Mouse (Mus musculus) intestine, embryonic 14.5 days (tissue): ENCODE results near the gene Arhgef6. TPM values are rescaled to one million over a fixed set of nuclear protein-coding genes. Genes with fewer than 3 reads are reported as not detected.

Experiments used
- ATAC-seq: fragments of 200-750 bp; cut with Nextera tagmentation; replicated peaks from 2 replicates; pipeline ENCODE4 v1.8.0; 2017; ENCODE audit warnings: low read depth, moderate number of reproducible peaks, moderate TSS enrichment, moderate library complexity; ENCODE audit not compliant: low FRiP score, low TSS enrichment
- DNase-seq: peaks from one replicate; pipeline ENCODE4 v3.0.0-alpha.2; 2018; ENCODE audit warnings: low spot score
- H3K27ac ChIP-seq: fragments of 300-500 bp; sonication (generic); 2 replicates; pipeline ENCODE4 v1.5.1; 2014; ENCODE audit warnings: low read depth, mild to moderate bottlenecking, control low read depth
- H3K27me3 ChIP-seq: fragments of 300-500 bp; sonication (generic); replicated peaks from 2 replicates; pipeline ENCODE4 v1.6.1; 2014; ENCODE audit warnings: low read length, control low read depth; ENCODE audit not compliant: control insufficient read depth, insufficient read depth
- H3K36me3 ChIP-seq: fragments of 300-500 bp; sonication (generic); 2 replicates; pipeline ENCODE4 v1.6.1; 2014; ENCODE audit warnings: low read length, control low read depth; ENCODE audit not compliant: control insufficient read depth, insufficient read depth
- H3K4me1 ChIP-seq: fragments of 300-500 bp; sonication (generic); replicated peaks from 2 replicates; pipeline ENCODE4 v1.6.1; 2014; ENCODE audit warnings: low read length, control low read depth, mixed read lengths; ENCODE audit not compliant: control insufficient read depth, insufficient read depth
- H3K4me2 ChIP-seq: fragments of 300-500 bp; sonication (generic); 2 replicates; pipeline ENCODE4 v1.6.1; 2014; ENCODE audit warnings: low read length
- H3K4me3 ChIP-seq: fragments of 300-500 bp; sonication (generic); 2 replicates; pipeline ENCODE4 v1.5.1; 2014; ENCODE audit warnings: low read depth, low read length, control low read depth, mixed read lengths
- H3K9ac ChIP-seq: fragments of 300-500 bp; sonication (generic); 2 replicates; pipeline ENCODE4 v1.6.1; 2014; ENCODE audit warnings: mild to moderate bottlenecking, low read length
- H3K9me3 ChIP-seq: fragments of 300-500 bp; sonication (generic); 2 replicates; pipeline ENCODE4 v1.6.1; 2016; ENCODE audit warnings: low read length, control low read depth; ENCODE audit not compliant: control insufficient read depth
- WGBS: fragments of 180-500 bp; shearing (Covaris S2); extraction: QIAGEN DNeasy Blood & Tissue Kit; methylation state at CpG from one replicate; pipeline ENCODE4 v1.1.7; 2014; 5-methylcytosine and 5-hydroxymethylcytosine counted together
- polyA plus RNA-seq: library from polyadenylated mRNA; unstranded; fragments of >200 nt; fragmentation: Nextera tagmentation; extraction: Ambion mirVana; gene quantifications from 2 replicates; pipeline ENCODE4 v1.2.1, GENCODE M21; 2014

Arhgef6 gene
- polyA plus RNA-seq, 1 experiment from 2014 or later: 5.1 TPM

DNA sequence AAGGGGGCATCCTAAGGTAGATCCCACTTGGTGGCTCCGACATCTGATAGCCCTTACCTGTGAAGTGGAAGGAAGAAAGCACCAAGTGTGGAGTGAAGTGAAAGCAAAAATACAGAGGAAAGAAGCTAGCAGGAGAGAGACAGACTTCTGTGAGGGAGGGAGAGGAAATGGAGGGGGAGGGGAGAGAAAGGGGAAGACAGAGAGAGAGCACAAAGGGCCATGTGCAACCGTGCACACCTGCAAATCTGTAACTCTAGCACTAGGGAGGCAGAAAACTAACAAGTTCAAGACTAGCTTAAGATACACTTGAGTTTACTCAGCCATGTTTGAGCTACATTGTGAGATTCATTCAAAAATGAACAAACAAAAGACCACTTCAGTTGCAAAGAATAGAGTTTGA, 110.4 kb downstream of the Arhgef6 start:
- H3K9me3 ChIP-seq: no peaks in the 10 kb centered on the region
- H3K36me3 ChIP-seq: no peaks in the 10 kb centered on the region
- DNase-seq: no peak
- H3K4me3 ChIP-seq: no peak overlapping the region
- no peaks in the 10 kb centered on the region for H3K27me3 ChIP-seq
- H3K4me2 ChIP-seq: no peak overlapping the region
- no peaks in the 10 kb centered on the region for H3K4me1 ChIP-seq
- ATAC-seq: no peak
- H3K27ac ChIP-seq: no peak overlapping the region
- no peak overlapping the region for H3K9ac ChIP-seq
- WGBS: 73% methylated on average over 2 of the region's 2 CpGs

DNA sequence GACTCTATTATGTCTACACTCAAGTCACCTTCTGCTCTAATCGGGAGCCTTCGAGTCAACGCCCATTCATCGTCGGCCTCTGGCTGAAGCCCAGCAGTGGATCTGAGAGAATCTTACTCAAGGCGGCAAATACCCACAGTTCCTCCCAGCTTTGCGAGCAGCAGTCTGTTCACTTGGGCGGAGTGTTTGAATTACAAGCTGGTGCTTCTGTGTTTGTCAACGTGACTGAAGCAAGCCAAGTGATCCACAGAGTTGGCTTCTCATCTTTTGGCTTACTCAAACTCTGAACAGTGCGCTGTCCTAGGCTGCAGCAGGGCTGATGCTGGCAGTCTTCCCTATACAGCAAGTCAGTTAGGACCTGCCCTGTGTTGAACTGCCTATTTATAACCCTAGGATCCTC, 115.2 kb downstream of the Arhgef6 start:
- WGBS: 82% methylated on average over 10 of the region's 10 CpGs
- Histone ChIP-seq H3K4me2 (no peak overlapping the region), H3K4me3 (no peak overlapping the region), H3K36me3 (no peaks in the 10 kb centered on the region), H3K9me3 (no peaks in the 10 kb centered on the region), H3K9ac (no peak overlapping the region), H3K27ac (no peak overlapping the region), H3K27me3 (no peaks in the 10 kb centered on the region), H3K4me1 (no peaks in the 10 kb centered on the region)
- ATAC-seq: no peak
- no peak for DNase-seq

DNA sequence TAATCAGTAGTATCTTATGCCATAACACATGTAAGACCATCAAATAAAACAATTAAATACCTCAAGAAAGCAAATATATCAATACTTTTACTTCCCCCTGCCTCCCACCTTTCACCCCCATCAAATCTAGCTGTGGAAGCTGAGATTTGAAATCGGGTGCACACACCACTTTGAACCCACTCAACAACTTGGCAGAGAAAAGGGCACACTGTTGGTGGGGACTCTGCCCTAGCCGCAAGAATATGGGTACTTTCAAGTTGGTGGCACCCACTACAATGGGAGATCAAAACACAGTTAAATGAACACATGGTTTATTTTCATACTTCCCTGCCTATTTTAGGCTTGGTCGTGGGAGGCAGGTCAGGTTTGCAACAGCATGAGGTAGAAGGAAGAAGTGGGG, 116.6 kb downstream of the Arhgef6 start:
- no peaks in the 10 kb centered on the region for H3K36me3 ChIP-seq
- H3K9ac ChIP-seq: no peak overlapping the region
- no peak overlapping the region for H3K27ac ChIP-seq
- no peaks in the 10 kb centered on the region for H3K27me3 ChIP-seq
- DNase-seq (no peak), ATAC-seq (no peak)
- no peak overlapping the region for H3K4me2 ChIP-seq
- H3K4me3 ChIP-seq: no peak overlapping the region
- H3K4me1 ChIP-seq: no peaks in the 10 kb centered on the region
- no peaks in the 10 kb centered on the region for H3K9me3 ChIP-seq
- 75% methylated on average over 3 of the region's 3 CpGs for WGBS

DNA sequence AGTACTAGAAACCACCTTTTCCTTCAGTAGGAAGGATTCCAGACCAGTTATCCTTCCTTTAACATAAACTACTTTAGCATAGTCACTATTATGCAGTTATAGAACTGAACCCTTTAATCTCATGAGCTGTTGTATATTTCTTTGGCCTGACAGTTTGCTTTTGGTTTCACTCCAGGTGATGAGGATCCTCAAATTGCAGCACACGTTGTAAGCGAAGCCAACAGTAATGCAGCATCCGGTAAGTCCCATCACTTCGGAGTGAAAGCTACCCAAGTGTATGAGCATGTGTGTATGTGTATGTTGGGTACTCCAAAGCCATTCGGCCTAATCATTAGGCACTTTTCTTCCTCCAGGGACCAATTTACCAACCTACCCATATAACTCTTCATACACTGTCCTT, 119.0 kb downstream of the Arhgef6 start:
- 87% methylated on average over 5 of the region's 5 CpGs for whole genome bisulfite sequencing

DNA sequence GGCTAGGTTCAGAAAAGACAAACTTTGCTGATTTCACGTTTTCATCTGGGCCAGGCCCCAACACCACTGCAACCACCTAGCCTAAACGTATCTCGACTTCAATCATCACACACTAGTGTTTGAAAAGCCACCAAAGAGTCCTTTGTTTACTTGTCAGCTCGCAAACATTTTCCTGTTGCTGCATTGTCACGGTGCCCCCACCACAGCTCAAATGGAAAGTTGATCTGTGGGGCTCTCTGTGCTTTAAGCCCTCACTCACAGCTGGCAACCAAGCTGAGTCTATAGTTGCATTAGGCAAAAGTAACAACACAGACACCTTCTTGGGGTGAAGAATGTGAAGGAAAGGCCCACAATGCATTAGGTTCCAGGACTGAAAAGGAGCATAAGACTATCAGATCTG, 122.3 kb downstream of the Arhgef6 start:
- ATAC-seq (no peak), DNase-seq (no peak)
- no peak overlapping the region for H3K4me2 ChIP-seq
- H3K4me3 ChIP-seq: no peak overlapping the region
- no peaks in the 10 kb centered on the region for H3K36me3 ChIP-seq
- no peaks in the 10 kb centered on the region for H3K4me1 ChIP-seq
- H3K27ac ChIP-seq: no peak overlapping the region
- 64% methylated on average over 5 of the region's 5 CpGs for WGBS
- H3K27me3 ChIP-seq: no peaks in the 10 kb centered on the region
- no peaks in the 10 kb centered on the region for H3K9me3 ChIP-seq
- H3K9ac ChIP-seq: no peak overlapping the region

More for the DNA sequence above, 119.0 kb downstream of the Arhgef6 start:
- no peak overlapping the region for H3K9ac ChIP-seq
- H3K36me3 ChIP-seq: no peaks in the 10 kb centered on the region
- no peaks in the 10 kb centered on the region for H3K27me3 ChIP-seq
- no peaks in the 10 kb centered on the region for H3K4me1 ChIP-seq
- H3K4me2 ChIP-seq: no peak overlapping the region
- no peak overlapping the region for H3K27ac ChIP-seq
- ATAC-seq: no peak
- H3K4me3 ChIP-seq: no peak overlapping the region
- H3K9me3 ChIP-seq: no peaks in the 10 kb centered on the region
- DNase-seq: no peak

DNA sequence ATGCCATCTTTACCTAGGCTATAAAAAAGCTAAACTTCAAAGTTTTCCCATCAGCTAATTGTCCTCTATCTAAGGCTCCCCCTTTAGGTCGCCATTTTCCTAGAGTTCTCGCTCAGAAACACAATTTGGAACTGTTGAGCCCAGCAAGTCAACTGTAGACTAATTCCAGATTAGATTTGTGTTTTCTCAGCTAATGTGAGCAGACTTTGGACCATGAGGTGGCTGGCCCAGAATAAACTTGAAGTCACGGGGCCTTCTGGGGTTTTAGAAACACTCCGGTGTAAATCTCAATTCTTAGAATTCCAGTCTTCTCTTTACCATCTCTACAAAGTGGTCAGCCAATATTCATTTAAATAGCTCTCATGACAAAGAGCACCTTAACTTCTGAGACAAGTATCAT, 123.0 kb downstream of the Arhgef6 start:
- H3K27me3 ChIP-seq: no peaks in the 10 kb centered on the region
- no peak overlapping the region for H3K4me3 ChIP-seq
- H3K4me2 ChIP-seq: no peak overlapping the region
- no peaks in the 10 kb centered on the region for H3K9me3 ChIP-seq
- no peak overlapping the region for H3K27ac ChIP-seq
- no peaks in the 10 kb centered on the region for H3K4me1 ChIP-seq
- H3K9ac ChIP-seq: no peak overlapping the region
- no peaks in the 10 kb centered on the region for H3K36me3 ChIP-seq
- DNase-seq (no peak), ATAC-seq (no peak)
- 92% methylated on average over 4 of the region's 4 CpGs for WGBS

DNA sequence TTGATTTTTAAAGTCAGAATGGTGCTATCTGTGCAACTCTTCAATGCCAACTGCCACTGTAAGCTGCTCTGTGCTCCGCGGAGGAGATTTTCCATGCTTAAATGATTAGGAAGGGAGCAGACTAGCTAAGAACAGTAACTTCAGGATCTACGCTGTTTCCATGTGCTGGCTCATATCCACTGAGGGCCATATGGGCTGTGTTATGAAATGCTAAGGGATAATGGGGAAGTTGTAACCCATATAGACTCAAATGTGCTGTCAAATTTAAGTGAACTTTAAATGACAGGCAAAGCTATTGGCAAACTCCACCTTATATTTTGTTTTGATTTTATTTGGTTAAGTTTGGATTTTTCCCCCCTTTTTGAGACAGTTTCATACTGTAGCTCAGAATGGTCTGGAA, 125.7 kb downstream of the Arhgef6 start:
- no peaks in the 10 kb centered on the region for H3K36me3 ChIP-seq
- no peaks in the 10 kb centered on the region for H3K4me1 ChIP-seq
- no peaks in the 10 kb centered on the region for H3K27me3 ChIP-seq
- H3K9ac ChIP-seq: no peak overlapping the region
- DNase-seq (no peak), ATAC-seq (no peak)
- no peak overlapping the region for H3K4me3 ChIP-seq
- H3K27ac ChIP-seq: no peak overlapping the region
- H3K9me3 ChIP-seq: no peaks in the 10 kb centered on the region
- 82% methylated on average over 3 of the region's 3 CpGs for WGBS
- no peak overlapping the region for H3K4me2 ChIP-seq

DNA sequence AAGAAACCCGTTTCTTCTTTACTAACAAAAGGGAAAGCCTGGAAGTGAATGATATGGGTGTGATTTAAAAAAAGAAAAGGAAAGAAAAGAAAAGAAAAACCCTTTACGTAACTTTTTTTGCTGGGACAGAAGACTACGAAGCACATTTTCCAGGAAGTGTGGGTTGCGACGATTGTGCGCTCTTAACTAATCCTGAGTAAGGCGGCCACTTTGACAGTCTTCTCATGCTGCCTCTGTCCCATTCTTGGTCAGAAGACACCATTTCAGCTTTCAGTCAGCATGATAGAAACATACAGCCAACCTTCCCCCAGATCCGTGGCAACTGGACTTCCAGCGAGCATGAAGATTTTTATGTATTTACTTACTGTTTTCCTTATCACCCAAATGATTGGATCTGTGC, 126.7 kb downstream of the Arhgef6 start, which contains the start of gene Cd40lg:
Gene Cd40lg (plus strand): TSS at position 268 of the 400 bp plus-strand sequence.
- WGBS: 87% methylated on average over 9 of the region's 9 CpGs
- H3K9ac ChIP-seq: no peak within 1 kb of the TSS
- H3K4me3 ChIP-seq: no peak within 1 kb of the TSS
- no peaks in the 10 kb centered on the region for H3K27me3 ChIP-seq
- no peak within 1 kb of the TSS for H3K27ac ChIP-seq
- H3K36me3 ChIP-seq: no peaks in the 10 kb centered on the region
- H3K9me3 ChIP-seq: no peaks in the 10 kb centered on the region
- ATAC-seq (no peak), DNase-seq (no peak)
- no peaks in the 10 kb centered on the region for H3K4me1 ChIP-seq
- no peak within 1 kb of the TSS for H3K4me2 ChIP-seq

DNA sequence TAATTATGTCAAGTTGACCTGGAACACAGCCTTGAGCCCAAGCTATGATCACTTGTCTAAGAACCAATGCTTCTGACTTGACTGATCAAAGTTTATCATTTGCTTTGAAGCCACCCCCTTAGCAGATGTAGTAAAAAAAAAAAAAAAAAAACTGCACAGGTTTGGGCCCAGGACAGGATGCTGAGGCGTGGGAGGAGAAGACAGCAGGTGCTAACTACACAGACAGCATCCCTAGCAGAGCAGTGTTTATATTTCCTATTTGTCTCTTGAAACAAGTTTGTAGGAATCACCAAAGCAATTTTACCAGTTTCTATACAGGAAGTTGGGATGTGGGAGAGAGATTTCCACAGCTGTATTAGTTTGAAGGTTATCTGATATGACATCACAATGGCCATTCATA, 127.9 kb downstream of the Arhgef6 start:
- Histone ChIP-seq H3K9me3 (no peaks in the 10 kb centered on the region), H3K27ac (no peak overlapping the region), H3K4me1 (no peaks in the 10 kb centered on the region), H3K9ac (no peak overlapping the region), H3K27me3 (no peaks in the 10 kb centered on the region), H3K4me3 (no peak overlapping the region), H3K4me2 (no peak overlapping the region), H3K36me3 (no peaks in the 10 kb centered on the region)
- DNase-seq (no peak), ATAC-seq (no peak)
- 88% methylated on average over 1 of the region's 1 CpGs for WGBS
